Mouse (Mus musculus) adrenal gland, adult 18-20 months (tissue): Measurements from ENCODE around the gene Cactin. TPM values are rescaled to one million over a fixed set of nuclear protein-coding genes. Genes with fewer than 3 reads are reported as not detected.

Source experiments
- DNase-seq, 2 experiments: peaks; one replicate each; pipeline ENCODE4 v3.0.0; 2021 to 2022; ENCODE audit warnings: low spot score in 2 of 2
- total RNA-seq, 2 experiments: library from RNA; stranded (reverse); gene quantifications; 1 replicate in 1 of 2; 2 replicates in 1 of 2; pipeline ENCODE4 v1.2.3; 2021

Gene Cactin
- total RNA-seq, 2 experiments from 2014 or later, result 34.3 to 40.9 TPM

- peak; percentile 67 to 68 for DNase-seq
Observed at GRCm38 (mm10) chr10:81318589-81319329, 2.1 kb upstream of the Cactin start.

- peak in 1 of 2 experiments; percentile 32 for DNase-seq
Observed at GRCm38 (mm10) chr10:81319330-81319699, 1.6 kb upstream of the Cactin start.

GRCm38 (mm10) chr10:81319741-81320549 lies 958 bp upstream of the Cactin start:
- peak; percentile 90 to 91 for DNase-seq

- DNase-seq, result no peak
Observed at GRCm38 (mm10) chr10:81321436-81321835, 533 bp downstream of the Cactin start.

- no peak for DNase-seq
Observed at GRCm38 (mm10) chr10:81322444-81322843, 1.5 kb downstream of the Cactin start.

GRCm38 (mm10) chr10:81323141-81323775 lies 2.4 kb downstream of the Cactin start:
- DNase-seq, result no peak

- DNase-seq, result no peak
Observed at GRCm38 (mm10) chr10:81323791-81324530, 3.1 kb downstream of the Cactin start.

GRCm38 (mm10) chr10:81325176-81325575 lies 4.3 kb downstream of the Cactin start:
- DNase-seq, result no peak

- no peak for DNase-seq
Observed at GRCm38 (mm10) chr10:81325781-81326180, 4.9 kb downstream of the Cactin start.

GRCm38 (mm10) chr10:81326858-81327257 lies 6.0 kb downstream of the Cactin start:
- no peak for DNase-seq

GRCm38 (mm10) chr10:81327959-81328358 lies 7.1 kb downstream of the Cactin start:
- peak in 1 of 2 experiments; percentile 60 for DNase-seq

- DNase-seq, result peak; percentile 72 to 74
Observed at GRCm38 (mm10) chr10:81328386-81328785, 7.5 kb downstream of the Cactin start, which contains the start of gene Tbxa2r. TSS of gene Tbxa2r (plus strand) at chr10:81328731.

- no peak for DNase-seq
Observed at GRCm38 (mm10) chr10:81329194-81329975, 8.5 kb downstream of the Cactin start.

GRCm38 (mm10) chr10:81330007-81330406 lies 9.1 kb downstream of the Cactin start:
- DNase-seq, result no peak

- no peak for DNase-seq
Observed at GRCm38 (mm10) chr10:81332277-81332676, 11.4 kb downstream of the Cactin start.

GRCm38 (mm10) chr10:81334324-81334723 lies 13.4 kb downstream of the Cactin start:
- no peak for DNase-seq

GRCm38 (mm10) chr10:81335393-81336340 lies 14.8 kb downstream of the Cactin start:
- DNase-seq, result no peak

- DNase-seq, result no peak
Observed at GRCm38 (mm10) chr10:81336558-81336957, 15.7 kb downstream of the Cactin start.
